Mouse (Mus musculus): ENCODE results near the gene Olfr773. TPM values are rescaled to one million over a fixed set of nuclear protein-coding genes. Genes with fewer than 3 reads are reported as not detected.
"Not testable (repeated sequence)": the region's sequence is repeated elsewhere in the genome, so short reads cannot be mapped to it uniquely, and the experiment has no call there.

Gene Olfr773
- not detected in 2 replicates for total RNA-seq (2014; rRNA removed)
- polyA plus RNA-seq (2015; fragmentation: Nextera tagmentation; extraction: Ambion mirVana), result not detected in 2 replicates

DNA sequence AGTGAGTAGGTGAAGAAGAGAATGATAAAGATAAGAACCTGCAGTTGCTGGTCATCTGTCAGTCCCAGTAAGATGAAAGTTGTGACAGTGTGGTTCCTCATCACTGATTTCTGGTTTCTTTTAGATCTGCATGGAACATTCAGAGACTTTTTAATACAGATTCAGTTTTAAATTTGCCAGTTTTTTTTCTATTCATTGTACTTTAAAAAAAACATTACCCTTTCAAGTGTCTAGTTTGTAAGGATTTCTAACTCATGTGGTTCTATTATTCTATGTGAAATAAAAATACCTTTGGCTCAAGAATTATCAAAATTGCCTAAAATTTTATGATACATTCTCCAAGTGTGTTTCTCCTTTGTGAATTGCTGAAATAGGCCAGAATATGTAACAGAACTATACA lies at the start of gene Olfr773:
Gene Olfr773, minus strand, starts transcription at position 101 of the 400 bp plus-strand sequence.
- not testable (repeated sequence) for H3K27me3 ChIP-seq (ENCODE audit: insufficient read depth, low read length); DNase-seq; H3K9ac ChIP-seq; H3K27ac ChIP-seq (ENCODE audit: low read depth, low read length); H3K4me3 ChIP-seq (ENCODE audit: low read depth, low read length); H3K9me3 ChIP-seq (ENCODE audit: low read length); H3K4me1 ChIP-seq (ENCODE audit: insufficient read depth); H3K4me2 ChIP-seq (ENCODE audit: low read depth); H3K36me3 ChIP-seq (ENCODE audit: insufficient read depth); ATAC-seq

- H3K27ac ChIP-seq (ENCODE audit: low read depth, low read length), result no peak within 1 kb of the TSS
- no peaks in the 10 kb centered on the region for H3K4me1 ChIP-seq (ENCODE audit: insufficient read depth)
- no peak within 1 kb of the TSS for H3K4me2 ChIP-seq (ENCODE audit: low read depth)
- no peak for TF ChIP-seq CTCF (IDR thresholded peaks at IDR 0.05; ENCODE audit: low read depth)
- H3K9ac ChIP-seq, result no peak within 1 kb of the TSS
- no peaks in the 10 kb centered on the region for H3K9me3 ChIP-seq (ENCODE audit: low read length)
- no peak for DNase-seq
- H3K4me3 ChIP-seq (ENCODE audit: low read depth, low read length), result no peak within 1 kb of the TSS
- no peaks in the 10 kb centered on the region for H3K36me3 ChIP-seq (ENCODE audit: insufficient read depth)
- H3K27me3 ChIP-seq (ENCODE audit: insufficient read depth, low read length), result no peaks in the 10 kb centered on the region
- no peak for ATAC-seq
- 75% methylated on average over 2 of the region's 2 CpGs for WGBS
Measured at GRCm38 (mm10) chr10:129235904-129236303, 48.7 kb upstream of the Olfr773 start, which contains the start of gene Olfr774. Olfr774 (plus strand) TSS chr10:129236204.

DNA sequence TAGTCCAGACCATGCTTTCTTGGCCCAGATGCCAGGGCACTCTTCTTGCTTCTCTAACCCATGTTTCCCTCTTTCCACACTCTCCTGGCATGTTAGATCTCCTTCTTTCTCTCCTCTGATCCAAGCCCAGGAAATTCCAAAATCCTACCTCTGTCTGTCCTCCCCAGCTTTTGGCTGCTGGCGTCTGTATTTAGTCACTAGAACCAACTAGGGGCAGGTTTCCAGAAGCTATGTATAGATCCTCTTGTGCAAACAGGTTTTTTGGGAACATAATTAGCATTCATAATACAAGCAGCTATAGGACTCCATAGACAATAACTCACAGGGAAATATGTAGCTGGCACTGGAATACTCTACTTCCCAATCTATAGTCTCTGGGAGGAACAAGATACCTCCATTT lies 43.5 kb upstream of the Olfr773 start:
- Histone ChIP-seq H3K4me2 (ENCODE audit: low read depth) (no peak overlapping the region), H3K4me3 (ENCODE audit: low read depth, low read length) (no peak overlapping the region), H3K27me3 (ENCODE audit: insufficient read depth, low read length) (no peaks in the 10 kb centered on the region), H3K4me1 (ENCODE audit: insufficient read depth) (no peaks in the 10 kb centered on the region), H3K27ac (ENCODE audit: low read depth, low read length) (no peak overlapping the region), H3K9ac (no peak overlapping the region), H3K9me3 (ENCODE audit: low read length) (no peaks in the 10 kb centered on the region), H3K36me3 (ENCODE audit: insufficient read depth) (no peaks in the 10 kb centered on the region)
- TF ChIP-seq CTCF (IDR thresholded peaks at IDR 0.05; ENCODE audit: low read depth), result no peak
- ATAC-seq (no peak), DNase-seq (no peak)
- WGBS, result 84% methylated on average over 1 of the region's 1 CpGs

DNA sequence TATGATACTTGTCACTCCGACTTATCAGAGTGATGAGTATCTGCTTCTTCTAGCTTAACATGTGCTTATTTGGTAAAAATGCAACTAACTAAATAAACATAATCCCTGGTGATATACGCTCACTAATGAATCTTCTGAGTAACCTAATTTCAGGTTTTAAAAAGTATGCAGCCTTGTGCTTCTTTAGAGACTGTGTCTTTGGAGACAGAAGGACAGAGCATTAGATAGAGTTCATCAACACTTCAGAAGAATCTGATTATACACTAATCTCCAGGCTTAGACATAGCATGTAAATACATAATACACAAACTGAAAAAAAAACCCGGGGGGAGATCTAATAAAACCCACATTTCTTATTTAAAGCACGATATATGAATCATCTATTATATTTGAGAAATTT lies 9.4 kb downstream of the Olfr773 start, which contains the start of gene Olfr772:
Gene Olfr772, minus strand, starts transcription at position 101 of the 400 bp plus-strand sequence.
- H3K4me3 ChIP-seq (ENCODE audit: low read depth, low read length); DNase-seq; H3K9ac ChIP-seq; H3K36me3 ChIP-seq (ENCODE audit: insufficient read depth); H3K27ac ChIP-seq (ENCODE audit: low read depth, low read length); H3K27me3 ChIP-seq (ENCODE audit: insufficient read depth, low read length); H3K4me2 ChIP-seq (ENCODE audit: low read depth); H3K9me3 ChIP-seq (ENCODE audit: low read length); ATAC-seq; H3K4me1 ChIP-seq (ENCODE audit: insufficient read depth): not testable (repeated sequence)
- WGBS, result 87% methylated on average over 3 of the region's 4 CpGs

DNA sequence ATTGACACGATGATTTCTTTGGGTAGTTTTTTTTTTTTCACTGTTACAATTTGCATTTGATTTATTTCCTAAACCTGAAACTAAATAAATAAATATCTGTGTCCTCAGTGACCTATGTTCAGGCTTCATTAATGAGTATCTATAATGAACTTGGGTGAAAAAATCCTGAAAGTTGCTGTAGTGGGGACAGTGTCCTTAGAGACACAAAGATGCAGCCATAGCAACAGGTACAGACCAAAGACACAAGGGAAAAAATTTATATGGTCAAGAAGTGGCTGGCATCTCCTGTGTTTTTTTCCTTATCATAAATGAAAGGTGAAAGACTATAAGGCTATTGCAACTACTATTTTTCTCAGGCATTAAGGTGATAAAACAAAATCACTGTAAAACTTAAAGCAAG lies 22.6 kb downstream of the Olfr773 start, which contains the start of gene Olfr771:
Gene Olfr771, minus strand, starts transcription at position 101 of the 400 bp plus-strand sequence.
- WGBS, result 88% methylated on average over 1 of the region's 1 CpGs
- H3K4me2 ChIP-seq (ENCODE audit: low read depth), result no peak within 1 kb of the TSS
- H3K27me3 ChIP-seq (ENCODE audit: insufficient read depth, low read length), result no peaks in the 10 kb centered on the region
- no peak within 1 kb of the TSS for H3K9ac ChIP-seq
- no peak for DNase-seq
- H3K4me3 ChIP-seq (ENCODE audit: low read depth, low read length), result no peak within 1 kb of the TSS
- no peak within 1 kb of the TSS for H3K27ac ChIP-seq (ENCODE audit: low read depth, low read length)
- ATAC-seq, result no peak
- TF ChIP-seq CTCF (IDR thresholded peaks at IDR 0.05; ENCODE audit: low read depth), result no peak
- no peaks in the 10 kb centered on the region for H3K36me3 ChIP-seq (ENCODE audit: insufficient read depth)
- no peaks in the 10 kb centered on the region for H3K4me1 ChIP-seq (ENCODE audit: insufficient read depth)
- H3K9me3 ChIP-seq (ENCODE audit: low read length), result no peaks in the 10 kb centered on the region

DNA sequence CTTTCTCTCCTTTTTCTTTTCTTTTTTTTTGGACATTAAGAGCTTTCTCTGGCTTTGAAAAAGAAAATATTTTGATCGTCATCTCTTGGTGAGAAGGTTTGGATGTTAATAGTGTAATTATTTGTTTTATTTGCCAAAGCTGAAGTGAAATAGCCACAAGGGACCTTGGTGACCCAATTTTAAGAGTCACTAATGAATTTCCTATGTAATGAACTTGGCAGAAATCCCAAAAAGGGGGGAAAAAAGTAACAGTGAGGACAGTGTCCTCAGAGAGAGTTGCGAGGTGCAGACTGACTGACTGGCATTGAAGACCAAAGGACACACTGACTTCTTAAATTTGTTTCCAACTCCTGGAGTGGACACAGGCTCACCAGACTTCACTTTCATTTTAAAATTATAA lies 48.3 kb downstream of the Olfr773 start, which contains the start of gene Olfr770:
Gene Olfr770, minus strand, starts transcription at position 101 of the 400 bp plus-strand sequence.
- Histone ChIP-seq H3K9ac (no peak within 1 kb of the TSS), H3K27me3 (ENCODE audit: insufficient read depth, low read length) (no peaks in the 10 kb centered on the region), H3K4me2 (ENCODE audit: low read depth) (no peak within 1 kb of the TSS), H3K9me3 (ENCODE audit: low read length) (no peaks in the 10 kb centered on the region), H3K27ac (ENCODE audit: low read depth, low read length) (no peak within 1 kb of the TSS), H3K4me1 (ENCODE audit: insufficient read depth) (no peaks in the 10 kb centered on the region), H3K36me3 (ENCODE audit: insufficient read depth) (no peaks in the 10 kb centered on the region), H3K4me3 (ENCODE audit: low read depth, low read length) (no peak within 1 kb of the TSS)
- TF ChIP-seq CTCF (IDR thresholded peaks at IDR 0.05; ENCODE audit: low read depth), result no peak
- ATAC-seq (no peak), DNase-seq (no peak)
- 39% methylated on average over 2 of the region's 2 CpGs for WGBS

Other genes starting within 250 kb of the Olfr773 start
- gene Mettl7b, start 226.4 kb downstream of the Olfr773 start, total RNA-seq (2014; rRNA removed), result not detected in 2 replicates
- not detected in 2 replicates for gene Mettl7b, start 226.4 kb downstream of the Olfr773 start, polyA plus RNA-seq (2015; fragmentation: Nextera tagmentation; extraction: Ambion mirVana)
- not detected in 2 replicates for gene Olfr9, start 198.0 kb downstream of the Olfr773 start, total RNA-seq (2014; rRNA removed)
- not detected in 2 replicates for gene Olfr9, start 198.0 kb downstream of the Olfr773 start, polyA plus RNA-seq (2015; fragmentation: Nextera tagmentation; extraction: Ambion mirVana)
- gene Olfr763, start 176.6 kb downstream of the Olfr773 start, total RNA-seq (2014; rRNA removed), result not detected in 2 replicates
- gene Olfr763, start 176.6 kb downstream of the Olfr773 start, polyA plus RNA-seq (2015; fragmentation: Nextera tagmentation; extraction: Ambion mirVana), result not detected in 2 replicates
- not detected in 2 replicates for gene Olfr764-ps1, start 147.5 kb downstream of the Olfr773 start, total RNA-seq (2014; rRNA removed)
- gene Olfr764-ps1, start 147.5 kb downstream of the Olfr773 start, polyA plus RNA-seq (2015; fragmentation: Nextera tagmentation; extraction: Ambion mirVana), result not detected in 2 replicates
- gene Olfr765, start 137.4 kb downstream of the Olfr773 start, total RNA-seq (2014; rRNA removed), result not detected in 2 replicates
- not detected in 2 replicates for gene Olfr765, start 137.4 kb downstream of the Olfr773 start, polyA plus RNA-seq (2015; fragmentation: Nextera tagmentation; extraction: Ambion mirVana)
- not detected in 2 replicates for gene Olfr766-ps1, start 118.4 kb downstream of the Olfr773 start, total RNA-seq (2014; rRNA removed)
- gene Olfr766-ps1, start 118.4 kb downstream of the Olfr773 start, polyA plus RNA-seq (2015; fragmentation: Nextera tagmentation; extraction: Ambion mirVana), result not detected in 2 replicates
- not detected in 2 replicates for gene Olfr767, start 104.5 kb downstream of the Olfr773 start, total RNA-seq (2014; rRNA removed)
- not detected in 2 replicates for gene Olfr767, start 104.5 kb downstream of the Olfr773 start, polyA plus RNA-seq (2015; fragmentation: Nextera tagmentation; extraction: Ambion mirVana)
- not detected in 2 replicates for gene Olfr768, start 88.0 kb downstream of the Olfr773 start, total RNA-seq (2014; rRNA removed)
- gene Olfr768, start 88.0 kb downstream of the Olfr773 start, polyA plus RNA-seq (2015; fragmentation: Nextera tagmentation; extraction: Ambion mirVana), result not detected in 2 replicates
- gene Olfr769, start 69.6 kb downstream of the Olfr773 start, total RNA-seq (2014; rRNA removed), result not detected in 2 replicates
- not detected in 2 replicates for gene Olfr769, start 69.6 kb downstream of the Olfr773 start, polyA plus RNA-seq (2015; fragmentation: Nextera tagmentation; extraction: Ambion mirVana)
- not detected in 2 replicates for gene Olfr770, start 48.4 kb downstream of the Olfr773 start, total RNA-seq (2014; rRNA removed)
- not detected in 2 replicates for gene Olfr770, start 48.4 kb downstream of the Olfr773 start, polyA plus RNA-seq (2015; fragmentation: Nextera tagmentation; extraction: Ambion mirVana)
- gene Olfr771, start 22.7 kb downstream of the Olfr773 start, total RNA-seq (2014; rRNA removed), result not detected in 2 replicates
- gene Olfr771, start 22.7 kb downstream of the Olfr773 start, polyA plus RNA-seq (2015; fragmentation: Nextera tagmentation; extraction: Ambion mirVana), result not detected in 2 replicates
- gene Olfr772, start 9.5 kb downstream of the Olfr773 start, total RNA-seq (2014; rRNA removed), result not detected in 2 replicates
- gene Olfr772, start 9.5 kb downstream of the Olfr773 start, polyA plus RNA-seq (2015; fragmentation: Nextera tagmentation; extraction: Ambion mirVana), result not detected in 2 replicates
- not detected in 2 replicates for gene Olfr774, start 48.8 kb upstream of the Olfr773 start, total RNA-seq (2014; rRNA removed)
- gene Olfr774, start 48.8 kb upstream of the Olfr773 start, polyA plus RNA-seq (2015; fragmentation: Nextera tagmentation; extraction: Ambion mirVana), result not detected in 2 replicates
- not detected in 2 replicates for gene Olfr775, start 61.0 kb upstream of the Olfr773 start, total RNA-seq (2014; rRNA removed)
- gene Olfr775, start 61.0 kb upstream of the Olfr773 start, polyA plus RNA-seq (2015; fragmentation: Nextera tagmentation; extraction: Ambion mirVana), result not detected in 2 replicates
- gene Olfr776, start 71.7 kb upstream of the Olfr773 start, total RNA-seq (2014; rRNA removed), result not detected in 2 replicates
- not detected in 2 replicates for gene Olfr776, start 71.7 kb upstream of the Olfr773 start, polyA plus RNA-seq (2015; fragmentation: Nextera tagmentation; extraction: Ambion mirVana)
- not detected in 2 replicates for gene Olfr777, start 84.1 kb upstream of the Olfr773 start, total RNA-seq (2014; rRNA removed)
- not detected in 2 replicates for gene Olfr777, start 84.1 kb upstream of the Olfr773 start, polyA plus RNA-seq (2015; fragmentation: Nextera tagmentation; extraction: Ambion mirVana)
- not detected in 2 replicates for gene Olfr780, start 130.7 kb upstream of the Olfr773 start, total RNA-seq (2014; rRNA removed)
- not detected in 2 replicates for gene Olfr780, start 130.7 kb upstream of the Olfr773 start, polyA plus RNA-seq (2015; fragmentation: Nextera tagmentation; extraction: Ambion mirVana)
- gene Olfr781, start 141.4 kb upstream of the Olfr773 start, total RNA-seq (2014; rRNA removed), result not detected in 2 replicates
- not detected in 2 replicates for gene Olfr781, start 141.4 kb upstream of the Olfr773 start, polyA plus RNA-seq (2015; fragmentation: Nextera tagmentation; extraction: Ambion mirVana)
- gene Olfr782, start 161.4 kb upstream of the Olfr773 start, total RNA-seq (2014; rRNA removed), result not detected in 2 replicates
- not detected in 2 replicates for gene Olfr782, start 161.4 kb upstream of the Olfr773 start, polyA plus RNA-seq (2015; fragmentation: Nextera tagmentation; extraction: Ambion mirVana)
- 0.43 and 0.46 TPM in 2 replicates for gene Olfr784, start 196.7 kb upstream of the Olfr773 start, total RNA-seq (2014; rRNA removed)
- gene Olfr784, start 196.7 kb upstream of the Olfr773 start, polyA plus RNA-seq (2015; fragmentation: Nextera tagmentation; extraction: Ambion mirVana), result 0.05 and 0.06 TPM in 2 replicates
- not detected in 2 replicates for gene Olfr785, start 218.0 kb upstream of the Olfr773 start, total RNA-seq (2014; rRNA removed)
- gene Olfr785, start 218.0 kb upstream of the Olfr773 start, polyA plus RNA-seq (2015; fragmentation: Nextera tagmentation; extraction: Ambion mirVana), result not detected in 2 replicates
- gene Olfr786, start 239.9 kb upstream of the Olfr773 start, total RNA-seq (2014; rRNA removed), result not detected in 2 replicates
- not detected in 2 replicates for gene Olfr786, start 239.9 kb upstream of the Olfr773 start, polyA plus RNA-seq (2015; fragmentation: Nextera tagmentation; extraction: Ambion mirVana)